Mouse (Mus musculus) urinary bladder, postnatal 4 days (tissue): ENCODE data around the gene Cryga.
"Not testable (repeated sequence)": the region's sequence is repeated elsewhere in the genome, so short reads cannot be mapped to it uniquely, and the experiment has no call there.

Experiments used
- DNase-seq, 2 experiments: peaks; one replicate each; pipeline ENCODE4 v3.0.0; 2021 to 2022; ENCODE audit warnings: low spot score in 2 of 2

Cryga gene

GRCm38 (mm10) chr1:65091566-65091965, 11.6 kb downstream of the Cryga start:
- DNase-seq, result no peak

- no peak for DNase-seq
Measured at GRCm38 (mm10) chr1:65090370-65090769, 12.8 kb downstream of the Cryga start.

GRCm38 (mm10) chr1:65088567-65089356, 14.4 kb downstream of the Cryga start:
- DNase-seq, result no peak

GRCm38 (mm10) chr1:65082188-65082587, 21.0 kb downstream of the Cryga start, which contains the start of gene Crygb:
Crygb (minus strand) TSS chr1:65082288.
- DNase-seq, result no peak

- no peak for DNase-seq
Measured at GRCm38 (mm10) chr1:65075607-65076006, 27.6 kb downstream of the Cryga start.

- DNase-seq, result no peak
Measured at GRCm38 (mm10) chr1:65073589-65073988, 29.6 kb downstream of the Cryga start, which contains the start of gene Crygc. Crygc (minus strand) TSS chr1:65073689.

- DNase-seq, result no peak
Measured at GRCm38 (mm10) chr1:65067842-65068241, 35.3 kb downstream of the Cryga start.

GRCm38 (mm10) chr1:65064201-65064600, 39.0 kb downstream of the Cryga start:
- DNase-seq, result no peak

- DNase-seq, result no peak
Measured at GRCm38 (mm10) chr1:65063352-65063751, 39.8 kb downstream of the Cryga start, which contains the start of gene Crygd. Crygd (minus strand) TSS chr1:65063452.

GRCm38 (mm10) chr1:65052140-65052539, 51.0 kb downstream of the Cryga start:
- DNase-seq, result no peak

GRCm38 (mm10) chr1:65051696-65052095, 51.5 kb downstream of the Cryga start:
- no peak for DNase-seq

- not testable (repeated sequence) for DNase-seq
Measured at GRCm38 (mm10) chr1:65050952-65051351, 52.2 kb downstream of the Cryga start, which contains the start of gene Cryge. Cryge (minus strand) TSS chr1:65051149.
